Mouse (Mus musculus): ENCODE measurements around the gene Pik3ip1.

Pik3ip1 gene

GRCm38 (mm10) chr11:3329891-3330451, at the start of gene Pik3ip1:
Gene Pik3ip1, plus strand, starts transcription at chr11:3330401.
- DNase-seq, result no peak

- DNase-seq, result no peak
These were observed 47.3 kb upstream of the Pik3ip1 start for GRCm38 (mm10) chr11:3282887-3283286.

- DNase-seq, result no peak
These were observed 46.6 kb upstream of the Pik3ip1 start for GRCm38 (mm10) chr11:3283645-3284044.

- DNase-seq, result no peak
These were observed 44.3 kb upstream of the Pik3ip1 start for GRCm38 (mm10) chr11:3285940-3286339.

GRCm38 (mm10) chr11:3287131-3287530, 43.1 kb upstream of the Pik3ip1 start:
- DNase-seq, result peak; percentile 61 to 73

GRCm38 (mm10) chr11:3287921-3288320, 42.3 kb upstream of the Pik3ip1 start:
- no peak for DNase-seq

- DNase-seq, result peak; percentile 75 to 78
These were observed 41.5 kb upstream of the Pik3ip1 start, which contains the start of gene Patz1 for GRCm38 (mm10) chr11:3288521-3289301. Gene Patz1, plus strand, starts transcription at chr11:3288874.

GRCm38 (mm10) chr11:3289302-3289802, 40.8 kb upstream of the Pik3ip1 start:
- peak in 1 of 2 experiments; percentile 89 for DNase-seq

GRCm38 (mm10) chr11:3289803-3290639, 40.2 kb upstream of the Pik3ip1 start:
- peak; percentile 90 to 91 for DNase-seq

GRCm38 (mm10) chr11:3290640-3291310, 39.4 kb upstream of the Pik3ip1 start:
- DNase-seq, result peak; percentile 68 to 70

GRCm38 (mm10) chr11:3291311-3292061, 38.7 kb upstream of the Pik3ip1 start:
- DNase-seq, result peak in 1 of 2 experiments; percentile 69

- DNase-seq, result no peak
These were observed 38.2 kb upstream of the Pik3ip1 start for GRCm38 (mm10) chr11:3292062-3292421.

GRCm38 (mm10) chr11:3292711-3293249, 37.4 kb upstream of the Pik3ip1 start:
- DNase-seq, result peak in 1 of 2 experiments; percentile 39

GRCm38 (mm10) chr11:3293361-3293760, 36.8 kb upstream of the Pik3ip1 start:
- no peak for DNase-seq

- no peak for DNase-seq
These were observed 35.6 kb upstream of the Pik3ip1 start for GRCm38 (mm10) chr11:3294641-3295040.

GRCm38 (mm10) chr11:3296056-3296455, 34.1 kb upstream of the Pik3ip1 start:
- DNase-seq, result no peak

GRCm38 (mm10) chr11:3297871-3298812, 32.1 kb upstream of the Pik3ip1 start:
- DNase-seq, result no peak

- DNase-seq, result no peak
These were observed 31.4 kb upstream of the Pik3ip1 start for GRCm38 (mm10) chr11:3298813-3299185.

- no peak for DNase-seq
These were observed 29.1 kb upstream of the Pik3ip1 start for GRCm38 (mm10) chr11:3301075-3301474.

GRCm38 (mm10) chr11:3302385-3302784, 27.8 kb upstream of the Pik3ip1 start:
- no peak for DNase-seq
